Mouse (Mus musculus) ES-E14 (cell line): ENCODE measurements around the gene Cacna1d. TPM values are rescaled to one million over a fixed set of nuclear protein-coding genes. Genes with fewer than 3 reads are reported as not detected.

Experiments
- DNase-seq: peaks from one replicate; pipeline ENCODE4 v3.0.0-alpha.2; 2013; ENCODE audit warnings: low read depth, low spot score
- H3K27ac ChIP-seq: 2 replicates; pipeline ENCODE4 v1.5.1; 2012; ENCODE audit warnings: low read depth, mild to moderate bottlenecking, low read length, moderate library complexity, mixed read lengths; ENCODE audit not compliant: poor library complexity, insufficient read depth, severe bottlenecking
- H3K36me3 ChIP-seq: 2 replicates; pipeline ENCODE4 v1.6.1; 2012; ENCODE audit warnings: mild to moderate bottlenecking, low read length, moderate library complexity, mixed read lengths; ENCODE audit not compliant: control insufficient read depth, poor library complexity, insufficient read depth, severe bottlenecking
- H3K4me1 ChIP-seq, 2 experiments: fragments of 150-350 bp in 1 of 2; sonication (generic) in 1 of 2; 2 replicates each; pipeline ENCODE4 v1.6.1; 2012; ENCODE audit warnings: low read length in 2 of 2, mild to moderate bottlenecking in 1 of 2, mixed read lengths in 1 of 2; ENCODE audit not compliant: control insufficient read depth in 2 of 2, insufficient read depth in 2 of 2, poor library complexity in 1 of 2
- H3K4me3 ChIP-seq, 2 experiments: fragments of 150-350 bp in 1 of 2; sonication (generic) in 1 of 2; 2 replicates each; pipeline ENCODE4 v1.5.1; 2012; ENCODE audit warnings: low read length in 2 of 2, low read depth in 1 of 2, mild to moderate bottlenecking in 1 of 2, mixed read lengths in 1 of 2; ENCODE audit not compliant: insufficient read depth in 1 of 2, poor library complexity in 1 of 2, severe bottlenecking in 1 of 2
- H3K9ac ChIP-seq: 2 replicates; pipeline ENCODE4 v1.6.1; 2012; ENCODE audit warnings: low read depth, mild to moderate bottlenecking, low read length, mixed read lengths; ENCODE audit not compliant: poor library complexity, insufficient read depth, severe bottlenecking
- H3K9me3 ChIP-seq: fragments of 150-350 bp; sonication (generic); 2 replicates; pipeline ENCODE4 v1.6.1; 2012; ENCODE audit warnings: low read depth, mild to moderate bottlenecking, low read length; ENCODE audit not compliant: control insufficient read depth, insufficient read depth
- CHD2 ChIP-seq: IDR thresholded peaks from 2 replicates; pipeline ENCODE4 v1.6.1; 2014; ENCODE audit warnings: mild to moderate bottlenecking, low read depth, low read length, inconsistent platforms
- HCFC1 ChIP-seq: IDR thresholded peaks from 2 replicates; pipeline ENCODE4 v1.6.1; 2012; ENCODE audit warnings: low read length, inconsistent platforms, borderline replicate concordance; ENCODE audit not compliant: insufficient read depth
- MAFK ChIP-seq: IDR thresholded peaks from 2 replicates; pipeline ENCODE4 v1.6.1; 2014; ENCODE audit warnings: mild to moderate bottlenecking, low read depth, low read length, inconsistent platforms; ENCODE audit not compliant: insufficient read depth
- ZC3H11A ChIP-seq: IDR thresholded peaks from 2 replicates; pipeline ENCODE4 v1.6.1; 2012; ENCODE audit warnings: low read depth, mild to moderate bottlenecking, inconsistent platforms, low read length, borderline replicate concordance
- ZNF384 ChIP-seq: IDR thresholded peaks from 2 replicates; pipeline ENCODE4 v1.6.1; 2012; ENCODE audit warnings: low read depth, low read length, inconsistent platforms
- in situ Hi-C, 2 experiments: fragments of 600-800 bp; cut with MboI; formaldehyde crosslinking; loops; one replicate each; pipeline ENCODE4 v1.15.1; 2025; ENCODE audit warnings: low sequenced_read_pairs in 2 of 2, inconsistent platforms in 1 of 2; ENCODE audit not compliant: unreplicated experiment in 2 of 2
- total RNA-seq: library from RNA; depleted of rRNA; stranded (reverse); fragments of 300-350 nt; gene quantifications from 2 replicates; pipeline ENCODE4 v1.2.3, GENCODE M21; 2012

Cacna1d gene
- total RNA-seq, 1 experiment = 0.36 TPM

- Histone ChIP-seq H3K36me3 (no peaks in the 10 kb centered on the region), H3K4me1 (no peaks in the 10 kb centered on the region), H3K9ac (no peak overlapping the region), H3K9me3 (no peaks in the 10 kb centered on the region), H3K27ac (no peak overlapping the region), H3K4me3 (no peak overlapping the region)
- no peak for TF ChIP-seq HCFC1
- TF ChIP-seq ZNF384 = 0 out of 2 replicates have a peak, but pooled peaks have one; percentile 11
- no peak for DNase-seq
- in situ Hi-C loops = no loop called here
These were observed 285.4 kb downstream of the Cacna1d start for GRCm38 (mm10) chr14:30205821-30206220.

DNA sequence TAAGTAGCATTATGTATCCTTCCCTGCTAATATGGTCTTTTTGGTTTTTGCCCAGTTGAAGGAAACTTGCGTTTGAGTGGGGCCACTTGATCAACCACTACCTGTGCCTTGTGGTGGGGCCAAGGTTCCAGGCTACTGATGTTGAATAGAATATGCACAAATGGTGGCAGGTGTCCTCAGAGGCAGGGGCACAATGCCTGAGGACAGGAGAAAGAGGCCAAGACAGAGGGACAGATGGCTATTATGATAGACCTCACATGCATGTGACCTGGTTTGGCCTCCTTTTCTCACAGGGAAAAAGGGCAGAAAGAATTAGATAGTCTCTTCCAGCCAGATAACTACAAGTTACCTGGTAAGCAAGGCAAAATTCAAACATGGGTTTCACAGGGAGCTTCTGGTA is 286.7 kb downstream of the Cacna1d start:
- Histone ChIP-seq H3K4me3 (no peak overlapping the region), H3K36me3 (no peaks in the 10 kb centered on the region), H3K4me1 (no peaks in the 10 kb centered on the region), H3K9me3 (no peaks in the 10 kb centered on the region), H3K9ac (no peak overlapping the region), H3K27ac (no peak overlapping the region)
- TF ChIP-seq ZNF384 (no peak), HCFC1 (no peak), ZC3H11A (no peak), MAFK (no peak), CHD2 (no peak)
- DNase-seq = no peak
- in situ Hi-C loops = no loop called here

GRCm38 (mm10) chr14:30200310-30200709 is 290.9 kb downstream of the Cacna1d start:
- Histone ChIP-seq H3K36me3 (no peaks in the 10 kb centered on the region), H3K4me1 (no peaks in the 10 kb centered on the region), H3K27ac (no peak overlapping the region), H3K9me3 (no peaks in the 10 kb centered on the region), H3K4me3 (no peak overlapping the region), H3K9ac (no peak overlapping the region)
- in situ Hi-C loops = no loop called here
- no peak for DNase-seq
- TF ChIP-seq MAFK = no peak
- TF ChIP-seq ZNF384 = no peak
- TF ChIP-seq ZC3H11A = no peak
- no peak for TF ChIP-seq CHD2
- TF ChIP-seq HCFC1 = no peak

- H3K9me3 ChIP-seq = no peaks in the 10 kb centered on the region
- TF ChIP-seq ZC3H11A (no peak), HCFC1 (no peak)
- H3K4me1 ChIP-seq = no peaks in the 10 kb centered on the region
- no peaks in the 10 kb centered on the region for H3K36me3 ChIP-seq
- H3K9ac ChIP-seq = no peak overlapping the region
- no peak overlapping the region for H3K4me3 ChIP-seq
- DNase-seq = no peak
- H3K27ac ChIP-seq = 0 out of 2 replicates have a peak overlapping the region, but pooled peaks have one; percentile 3
- in situ Hi-C loops = no loop called here
These were observed 292.4 kb downstream of the Cacna1d start for GRCm38 (mm10) chr14:30198882-30199281.

GRCm38 (mm10) chr14:30198116-30198515 is 293.1 kb downstream of the Cacna1d start:
- Histone ChIP-seq H3K27ac (no peak overlapping the region), H3K9me3 (no peaks in the 10 kb centered on the region), H3K9ac (no peak overlapping the region), H3K36me3 (no peaks in the 10 kb centered on the region), H3K4me3 (no peak overlapping the region), H3K4me1 (no peaks in the 10 kb centered on the region)
- TF ChIP-seq CHD2 (no peak), ZNF384 (no peak), HCFC1 (no peak), ZC3H11A (no peak), MAFK (no peak)
- DNase-seq = no peak
- in situ Hi-C loops = no loop called here
